Mouse (Mus musculus): ENCODE measurements around the gene Cdc7. TPM values are rescaled to one million over a fixed set of nuclear protein-coding genes. Genes with fewer than 3 reads are reported as not detected.

Gene Cdc7
- polyA plus RNA-seq, 1 experiment from 2014 or later = 24.8 TPM

DNA sequence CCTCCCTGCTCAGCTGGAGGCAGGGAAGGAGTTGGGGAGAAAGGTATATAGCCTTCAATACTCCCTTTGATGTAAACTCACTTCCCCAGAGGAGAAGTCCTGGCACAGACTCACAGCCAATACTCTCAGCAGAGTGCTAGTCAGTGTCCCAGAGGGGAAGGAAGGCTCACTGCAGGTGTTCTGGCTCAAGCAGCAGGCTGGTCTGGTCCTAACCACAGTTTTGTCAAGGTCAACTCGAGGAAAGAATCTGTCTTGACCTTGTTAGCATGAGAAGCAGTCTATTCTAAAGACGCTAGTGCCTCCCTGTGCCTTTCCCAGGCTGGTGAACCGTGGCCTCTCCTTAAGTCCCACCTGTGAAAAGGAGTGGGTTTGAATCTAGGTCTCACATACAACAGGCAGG, 30.6 kb downstream of the Cdc7 start:
- Histone ChIP-seq H3K4me2 (ENCODE audit: low read length) (no peak overlapping the region), H3K36me3 (ENCODE audit: control insufficient read depth, insufficient read depth, low read length) (no peaks in the 10 kb centered on the region), H3K4me1 (ENCODE audit: control insufficient read depth in 2 of 2, insufficient read depth in 2 of 2, low read length in 2 of 2) (peaks cover 11 to 25% of the 10 kb centered on the region in 2 experiments), H3K27ac (replicated peaks in 1 of 2; ENCODE audit: control insufficient read depth in 1 of 2, insufficient read depth in 1 of 2, low read depth in 2 of 2, low read length in 2 of 2) (no peak overlapping the region), H3K9ac (ENCODE audit: low read length) (no peak overlapping the region), H3K27me3 (ENCODE audit: control insufficient read depth, insufficient read depth, low read length) (no peaks in the 10 kb centered on the region), H3K4me3 (ENCODE audit: control insufficient read depth in 1 of 2, insufficient read depth in 1 of 2, low read depth in 1 of 2, low read length in 2 of 2) (no peak overlapping the region), H3K9me3 (ENCODE audit: control insufficient read depth, low read length) (no peaks in the 10 kb centered on the region)
- no peak for ATAC-seq (ENCODE audit: insufficient number of reproducible peaks, insufficient read depth, low FRiP score, low read depth)
- WGBS = 40% methylated on average over 3 of the region's 3 CpGs

DNA sequence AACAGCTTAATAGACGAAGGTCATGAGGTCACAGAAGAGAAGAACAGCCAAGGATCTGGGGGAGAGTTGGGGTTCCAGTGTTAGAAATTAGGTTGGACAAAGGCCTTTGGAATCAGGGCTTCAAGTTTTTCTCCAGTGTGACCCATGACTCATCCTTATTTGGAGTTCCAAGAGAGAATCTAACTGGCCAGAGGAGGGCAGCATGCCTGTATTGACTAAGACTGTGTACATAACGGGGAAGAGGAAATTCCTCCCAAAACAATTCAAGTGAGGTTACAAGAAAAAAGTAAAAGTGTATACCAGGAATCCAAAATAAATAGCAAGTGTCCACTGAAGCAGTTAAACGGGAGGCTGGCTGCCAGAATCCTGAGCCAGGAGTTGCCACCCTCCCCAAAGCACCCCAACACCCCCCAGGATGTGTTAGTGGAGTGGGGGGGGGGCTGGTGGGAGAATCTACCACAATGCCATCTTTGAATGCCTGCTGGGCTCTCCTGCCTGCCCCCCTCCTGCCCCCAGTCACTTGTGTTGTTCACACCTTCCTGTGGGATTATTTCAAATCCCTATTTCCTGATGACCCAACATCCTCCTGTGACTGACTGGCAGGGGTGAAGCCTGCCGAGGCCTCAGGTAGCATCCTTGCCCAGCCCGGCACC, 31.9 kb downstream of the Cdc7 start:
- no peak overlapping the region for H3K4me2 ChIP-seq (ENCODE audit: low read length)
- H3K9ac ChIP-seq (ENCODE audit: low read length) = no peak overlapping the region
- H3K27me3 ChIP-seq (ENCODE audit: control insufficient read depth, insufficient read depth, low read length) = no peaks in the 10 kb centered on the region
- H3K9me3 ChIP-seq (ENCODE audit: control insufficient read depth, low read length) = no peaks in the 10 kb centered on the region
- peak overlapping the region in 1 of 2 experiments; percentile 46; a peak in 2 of 4 replicates for H3K27ac ChIP-seq (replicated peaks in 1 of 2; ENCODE audit: control insufficient read depth in 1 of 2, insufficient read depth in 1 of 2, low read depth in 2 of 2, low read length in 2 of 2)
- H3K4me3 ChIP-seq (ENCODE audit: control insufficient read depth in 1 of 2, insufficient read depth in 1 of 2, low read depth in 1 of 2, low read length in 2 of 2) = no peak overlapping the region
- H3K36me3 ChIP-seq (ENCODE audit: control insufficient read depth, insufficient read depth, low read length) = no peaks in the 10 kb centered on the region
- H3K4me1 ChIP-seq (ENCODE audit: control insufficient read depth in 2 of 2, insufficient read depth in 2 of 2, low read length in 2 of 2) = peaks cover 9 to 19% of the 10 kb centered on the region in 2 experiments
- WGBS = 29% methylated on average over 5 of the region's 5 CpGs
- no peak for ATAC-seq (ENCODE audit: insufficient number of reproducible peaks, insufficient read depth, low FRiP score, low read depth)

DNA sequence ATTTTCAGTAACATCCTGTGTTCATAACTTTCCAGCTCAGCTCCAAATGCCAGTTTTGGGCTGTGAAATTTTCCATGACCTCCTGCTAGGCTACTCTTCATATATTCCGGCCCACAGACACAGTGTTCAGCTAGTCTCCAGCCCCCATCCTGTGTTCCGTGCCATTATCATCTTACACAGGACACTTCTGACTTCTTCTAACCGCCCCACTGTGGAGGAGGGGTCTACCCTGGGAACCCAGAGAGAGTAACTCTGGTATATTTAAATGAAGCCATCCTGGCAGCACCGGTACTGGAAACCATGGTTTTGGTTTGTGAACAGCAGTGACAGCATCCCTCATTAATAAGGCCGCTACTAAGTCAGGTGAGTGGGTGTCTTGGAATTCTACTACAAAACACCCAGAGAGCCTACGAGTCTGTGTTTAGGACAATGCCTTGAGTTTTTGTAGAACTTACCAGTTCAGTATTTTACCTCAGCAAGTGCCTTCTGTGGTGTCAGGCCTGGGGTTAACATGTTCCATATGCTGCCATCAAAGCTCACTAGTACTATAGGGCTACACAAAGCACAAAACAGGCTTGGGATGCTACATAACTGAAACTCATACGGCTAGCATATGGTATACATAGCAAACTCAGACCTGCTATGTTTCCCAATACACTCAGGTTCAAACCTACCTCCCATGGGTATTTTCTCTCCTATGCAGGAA, 32.6 kb downstream of the Cdc7 start:
- Histone ChIP-seq H3K36me3 (ENCODE audit: control insufficient read depth, insufficient read depth, low read length) (no peaks in the 10 kb centered on the region), H3K27ac (replicated peaks in 1 of 2; ENCODE audit: control insufficient read depth in 1 of 2, insufficient read depth in 1 of 2, low read depth in 2 of 2, low read length in 2 of 2) (0 out of 4 replicates have a peak overlapping the region, but pooled peaks of 1 of the 2 experiments have one; percentile 46)
- ATAC-seq (ENCODE audit: insufficient number of reproducible peaks, insufficient read depth, low FRiP score, low read depth) = peak; percentile 53; the same call in 1 of the 2 replicates

DNA sequence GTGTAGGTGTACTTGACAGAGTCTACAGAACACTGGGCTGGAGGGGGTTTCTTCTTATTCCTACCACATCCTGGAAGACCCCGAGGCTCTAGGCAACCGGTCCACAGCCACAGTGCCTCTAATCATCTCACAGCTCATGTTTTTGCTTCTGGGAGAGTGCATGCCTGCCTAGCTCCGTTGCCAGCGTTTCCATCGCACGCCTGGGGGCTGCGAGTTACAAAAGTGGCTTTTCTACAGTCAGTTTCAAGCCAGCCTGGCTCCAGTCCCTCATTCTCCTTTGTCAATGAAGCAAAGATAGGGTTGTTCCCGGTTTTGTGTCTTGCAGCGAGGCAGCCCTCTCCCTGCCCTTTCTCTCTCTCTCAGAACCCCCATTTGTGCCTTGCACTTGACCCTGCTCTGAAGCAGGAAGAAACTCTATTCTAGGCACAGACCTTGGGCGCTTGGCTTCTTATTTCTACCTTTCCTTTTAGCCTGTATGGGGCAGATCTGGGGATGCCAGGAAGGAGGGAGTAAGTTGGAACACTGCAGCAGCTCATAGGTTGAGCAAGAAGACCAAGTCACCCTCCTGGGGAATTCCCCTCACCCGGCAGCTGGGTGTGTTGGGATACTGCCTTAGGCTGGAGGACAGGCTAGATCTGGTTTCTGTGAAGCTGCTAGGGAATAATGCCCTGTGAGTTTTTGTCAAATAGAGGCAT, 37.4 kb downstream of the Cdc7 start:
- Histone ChIP-seq H3K36me3 (ENCODE audit: control insufficient read depth, insufficient read depth, low read length) (no peaks in the 10 kb centered on the region), H3K27ac (replicated peaks in 1 of 2; ENCODE audit: control insufficient read depth in 1 of 2, insufficient read depth in 1 of 2, low read depth in 2 of 2, low read length in 2 of 2) (0 out of 4 replicates have a peak overlapping the region, but pooled peaks of 1 of the 2 experiments have one; percentile 9), H3K4me2 (ENCODE audit: low read length) (0 out of 2 replicates have a peak overlapping the region, but pooled peaks have one; percentile 11), H3K9me3 (ENCODE audit: control insufficient read depth, low read length) (peaks cover 6% of the 10 kb centered on the region; the same call in 1 of the 2 replicates), H3K4me1 (ENCODE audit: control insufficient read depth in 2 of 2, insufficient read depth in 2 of 2, low read length in 2 of 2) (peaks cover 0 to 10% of the 10 kb centered on the region in 2 experiments; a peak in 3 of 4 replicates), H3K27me3 (ENCODE audit: control insufficient read depth, insufficient read depth, low read length) (no peaks in the 10 kb centered on the region), H3K4me3 (ENCODE audit: control insufficient read depth in 1 of 2, insufficient read depth in 1 of 2, low read depth in 1 of 2, low read length in 2 of 2) (no peak overlapping the region), H3K9ac (ENCODE audit: low read length) (peak overlapping the region; percentile 11; the same call in 1 of the 2 replicates)
- 40% methylated on average over 11 of the region's 11 CpGs for WGBS
- no peak for ATAC-seq (ENCODE audit: insufficient number of reproducible peaks, insufficient read depth, low FRiP score, low read depth)

More for the DNA sequence above, 32.6 kb downstream of the Cdc7 start:
- Histone ChIP-seq H3K27me3 (ENCODE audit: control insufficient read depth, insufficient read depth, low read length) (no peaks in the 10 kb centered on the region), H3K4me3 (ENCODE audit: control insufficient read depth in 1 of 2, insufficient read depth in 1 of 2, low read depth in 1 of 2, low read length in 2 of 2) (no peak overlapping the region), H3K9me3 (ENCODE audit: control insufficient read depth, low read length) (no peaks in the 10 kb centered on the region), H3K9ac (ENCODE audit: low read length) (no peak overlapping the region), H3K4me2 (ENCODE audit: low read length) (no peak overlapping the region), H3K4me1 (ENCODE audit: control insufficient read depth in 2 of 2, insufficient read depth in 2 of 2, low read length in 2 of 2) (peaks cover 7 to 19% of the 10 kb centered on the region in 2 experiments)
- WGBS = 70% methylated on average over 7 of the region's 7 CpGs

DNA sequence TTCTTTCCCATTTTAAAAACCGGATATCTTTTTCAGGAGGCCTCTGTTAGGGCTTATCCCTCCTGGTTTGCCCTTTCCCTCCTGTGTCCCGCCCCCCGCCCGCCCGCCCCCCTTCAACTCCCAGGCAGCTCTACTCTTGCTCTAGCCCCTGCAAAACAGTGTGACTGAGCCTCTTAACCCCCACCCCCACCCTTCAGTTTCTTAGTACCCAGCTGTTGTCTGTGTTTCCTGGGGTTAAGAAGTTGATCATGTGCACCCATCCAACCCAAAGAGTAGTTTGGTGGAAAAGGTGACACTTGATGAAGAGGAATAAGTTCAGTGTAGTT, 37.9 kb downstream of the Cdc7 start:
- Histone ChIP-seq H3K36me3 (ENCODE audit: control insufficient read depth, insufficient read depth, low read length) (no peaks in the 10 kb centered on the region), H3K4me3 (ENCODE audit: control insufficient read depth in 1 of 2, insufficient read depth in 1 of 2, low read depth in 1 of 2, low read length in 2 of 2) (no peak overlapping the region), H3K9me3 (ENCODE audit: control insufficient read depth, low read length) (peaks cover 6% of the 10 kb centered on the region; the same call in 1 of the 2 replicates), H3K27me3 (ENCODE audit: control insufficient read depth, insufficient read depth, low read length) (no peaks in the 10 kb centered on the region), H3K27ac (replicated peaks in 1 of 2; ENCODE audit: control insufficient read depth in 1 of 2, insufficient read depth in 1 of 2, low read depth in 2 of 2, low read length in 2 of 2) (no peak overlapping the region), H3K4me2 (ENCODE audit: low read length) (no peak overlapping the region), H3K9ac (ENCODE audit: low read length) (no peak overlapping the region), H3K4me1 (ENCODE audit: control insufficient read depth in 2 of 2, insufficient read depth in 2 of 2, low read length in 2 of 2) (peaks cover 0 to 9% of the 10 kb centered on the region in 2 experiments; a peak in 3 of 4 replicates)
- 48% methylated on average over 5 of the region's 5 CpGs for WGBS
- no peak for ATAC-seq (ENCODE audit: insufficient number of reproducible peaks, insufficient read depth, low FRiP score, low read depth)

DNA sequence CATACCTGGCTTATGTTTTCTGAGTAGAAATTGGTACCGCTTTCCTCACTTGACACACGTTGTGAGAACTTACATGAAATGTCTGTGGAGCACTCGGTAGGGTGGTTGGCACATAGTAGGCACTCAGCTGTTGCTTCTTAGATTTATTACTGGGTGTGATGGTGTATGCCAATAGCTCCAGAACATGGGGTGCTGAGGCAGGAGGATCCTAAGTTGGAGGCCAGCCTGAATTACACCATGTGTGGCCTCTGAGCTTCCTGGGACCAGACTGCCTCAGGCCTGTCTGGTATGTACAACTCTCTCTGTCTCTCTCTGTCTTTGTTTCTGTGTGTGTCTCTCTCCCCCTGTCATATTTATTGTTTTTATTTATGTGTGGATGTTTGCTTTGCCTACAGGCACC, 45.6 kb downstream of the Cdc7 start:
- Histone ChIP-seq H3K9ac (ENCODE audit: low read length) (no peak overlapping the region), H3K27ac (replicated peaks in 1 of 2; ENCODE audit: control insufficient read depth in 1 of 2, insufficient read depth in 1 of 2, low read depth in 2 of 2, low read length in 2 of 2) (no peak overlapping the region), H3K4me2 (ENCODE audit: low read length) (no peak overlapping the region), H3K4me1 (ENCODE audit: control insufficient read depth in 2 of 2, insufficient read depth in 2 of 2, low read length in 2 of 2) (peaks cover 14 to 18% of the 10 kb centered on the region in 2 experiments), H3K9me3 (ENCODE audit: control insufficient read depth, low read length) (peaks cover 6% of the 10 kb centered on the region; the same call in 1 of the 2 replicates), H3K27me3 (ENCODE audit: control insufficient read depth, insufficient read depth, low read length) (no peaks in the 10 kb centered on the region), H3K36me3 (ENCODE audit: control insufficient read depth, insufficient read depth, low read length) (no peaks in the 10 kb centered on the region), H3K4me3 (ENCODE audit: control insufficient read depth in 1 of 2, insufficient read depth in 1 of 2, low read depth in 1 of 2, low read length in 2 of 2) (no peak overlapping the region)
- no peak for ATAC-seq (ENCODE audit: insufficient number of reproducible peaks, insufficient read depth, low FRiP score, low read depth)
- 96% methylated on average over 3 of the region's 3 CpGs for WGBS

DNA sequence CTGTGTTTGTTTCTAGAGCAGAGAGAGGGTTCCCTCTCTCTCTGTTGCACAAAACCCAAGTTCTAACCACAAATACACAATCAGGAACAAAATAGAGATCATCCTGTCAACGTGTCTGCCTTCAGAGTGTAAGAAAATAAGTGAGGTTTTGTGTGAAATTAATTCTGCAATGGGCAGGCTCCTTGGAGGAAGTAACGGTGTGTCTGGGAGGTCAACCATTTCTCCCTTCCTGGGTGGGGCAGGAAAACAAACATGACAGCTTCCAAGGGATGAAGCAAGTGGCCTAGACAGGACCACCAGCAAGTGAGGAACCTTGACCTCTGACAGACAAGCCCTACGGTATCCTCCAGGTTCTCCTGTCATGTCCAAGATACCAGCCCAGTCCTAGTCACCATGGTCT, 46.2 kb downstream of the Cdc7 start:
- no peaks in the 10 kb centered on the region for H3K27me3 ChIP-seq (ENCODE audit: control insufficient read depth, insufficient read depth, low read length)
- no peak overlapping the region for H3K4me3 ChIP-seq (ENCODE audit: control insufficient read depth in 1 of 2, insufficient read depth in 1 of 2, low read depth in 1 of 2, low read length in 2 of 2)
- peaks cover 6% of the 10 kb centered on the region; the same call in 1 of the 2 replicates for H3K9me3 ChIP-seq (ENCODE audit: control insufficient read depth, low read length)
- H3K9ac ChIP-seq (ENCODE audit: low read length) = no peak overlapping the region
- H3K4me1 ChIP-seq (ENCODE audit: control insufficient read depth in 2 of 2, insufficient read depth in 2 of 2, low read length in 2 of 2) = peaks cover 20 to 21% of the 10 kb centered on the region in 2 experiments
- H3K27ac ChIP-seq (replicated peaks in 1 of 2; ENCODE audit: control insufficient read depth in 1 of 2, insufficient read depth in 1 of 2, low read depth in 2 of 2, low read length in 2 of 2) = no peak overlapping the region
- 65% methylated on average over 3 of the region's 3 CpGs for WGBS
- no peak overlapping the region for H3K4me2 ChIP-seq (ENCODE audit: low read length)
- no peak for ATAC-seq (ENCODE audit: insufficient number of reproducible peaks, insufficient read depth, low FRiP score, low read depth)
- no peaks in the 10 kb centered on the region for H3K36me3 ChIP-seq (ENCODE audit: control insufficient read depth, insufficient read depth, low read length)
